Mouse (Mus musculus) liver, embryonic 13.5 days (tissue): ENCODE measurements around the gene Cux1. TPM values are rescaled to one million over a fixed set of nuclear protein-coding genes. Genes with fewer than 3 reads are reported as not detected.

Experiments
- ATAC-seq: fragments of 200-750 bp; cut with Nextera tagmentation; 2 replicates; pipeline ENCODE4 v1.8.0; 2017; ENCODE audit warnings: low read depth, mild to moderate bottlenecking, moderate number of reproducible peaks, moderate library complexity
- DNase-seq: peaks from one replicate; pipeline ENCODE4 v3.0.0; 2022
- H3K27ac ChIP-seq: fragments of 300-500 bp; sonication (generic); 2 replicates; pipeline ENCODE4 v1.5.1; 2015; ENCODE audit warnings: moderate library complexity, mild to moderate bottlenecking, inconsistent platforms
- H3K27me3 ChIP-seq: fragments of 300-500 bp; sonication (generic); 2 replicates; pipeline ENCODE4 v1.6.1; 2015; ENCODE audit warnings: mild to moderate bottlenecking, inconsistent platforms
- H3K36me3 ChIP-seq: fragments of 300-500 bp; sonication (generic); 2 replicates; pipeline ENCODE4 v1.6.1; 2015; ENCODE audit warnings: mild to moderate bottlenecking, inconsistent platforms
- H3K4me1 ChIP-seq: fragments of 300-500 bp; sonication (generic); replicated peaks from 2 replicates; pipeline ENCODE4 v1.6.1; 2015; ENCODE audit warnings: inconsistent platforms
- H3K4me2 ChIP-seq: fragments of 300-500 bp; sonication (generic); 2 replicates; pipeline ENCODE4 v1.6.1; 2015; ENCODE audit warnings: inconsistent platforms, mild to moderate bottlenecking, moderate library complexity
- H3K4me3 ChIP-seq: fragments of 300-500 bp; sonication (generic); replicated peaks from 2 replicates; pipeline ENCODE4 v1.5.1; 2015; ENCODE audit warnings: mild to moderate bottlenecking, inconsistent platforms
- H3K9ac ChIP-seq: fragments of 300-500 bp; sonication (generic); 2 replicates; pipeline ENCODE4 v1.6.1; 2015; ENCODE audit warnings: mild to moderate bottlenecking, inconsistent platforms
- H3K9me3 ChIP-seq: fragments of 300-500 bp; sonication (generic); replicated peaks from 2 replicates; pipeline ENCODE4 v1.6.1; 2016; ENCODE audit warnings: inconsistent platforms
- WGBS: fragments of 180-500 bp; shearing (Covaris S2); methylation state at CpG from one replicate; pipeline ENCODE4 v1.1.7; 2015; ENCODE audit not compliant: insufficient replicate concordance; 5-methylcytosine and 5-hydroxymethylcytosine counted together
- polyA plus RNA-seq: library from polyadenylated mRNA; unstranded; fragments of >200 nt; fragmentation: Nextera tagmentation; extraction: Ambion mirVana; gene quantifications from 2 replicates; pipeline ENCODE4 v1.2.1, GENCODE M21; 2015

Gene Cux1
- polyA plus RNA-seq, 1 experiment from 2014 or later = 16.6 TPM

DNA sequence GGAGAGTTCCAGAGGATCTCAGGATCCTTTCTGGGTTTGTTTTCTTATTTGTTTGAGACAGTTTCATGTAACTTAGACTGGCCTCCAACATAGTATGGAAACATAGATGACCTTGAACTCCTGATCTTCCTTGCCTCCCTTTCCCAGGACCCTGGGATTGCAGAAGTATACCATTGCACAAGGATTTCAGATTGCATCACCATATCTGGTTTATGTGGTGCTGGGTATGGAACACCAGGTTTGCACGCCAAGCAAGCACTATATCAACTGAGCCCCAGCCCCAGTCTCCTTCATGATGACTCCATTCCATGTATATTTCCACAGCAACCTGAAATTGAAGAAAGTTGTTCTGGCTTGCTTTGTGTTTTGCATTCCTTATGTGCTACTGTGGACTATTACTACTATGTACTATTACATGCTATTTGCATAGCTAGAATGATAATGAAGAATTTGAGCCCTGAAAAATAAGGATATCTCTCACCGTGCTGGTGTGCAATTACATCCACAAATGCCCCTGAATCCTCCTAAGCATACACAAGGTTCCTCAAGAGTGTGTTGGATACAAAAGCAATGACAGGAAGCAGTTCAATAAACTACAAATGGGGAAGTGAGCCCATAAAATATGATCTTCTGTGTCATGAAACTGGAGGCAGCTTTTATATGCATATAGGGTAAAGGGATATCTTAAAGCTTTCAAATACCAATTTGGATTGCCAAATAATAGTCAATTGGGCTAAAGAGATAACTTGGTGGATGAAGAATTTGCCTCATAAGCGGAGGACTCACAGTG lies 48.4 kb downstream of the Cux1 start:
- no peak overlapping the region for H3K4me3 ChIP-seq
- peaks cover 46% of the 10 kb centered on the region for H3K4me1 ChIP-seq
- ATAC-seq (no peak), DNase-seq (no peak)
- WGBS = 61% methylated on average over 3 of the region's 3 CpGs
- H3K27me3 ChIP-seq = no peaks in the 10 kb centered on the region
- no peaks in the 10 kb centered on the region for H3K36me3 ChIP-seq
- H3K9me3 ChIP-seq = no peaks in the 10 kb centered on the region
- no peak overlapping the region for H3K9ac ChIP-seq
- no peak overlapping the region for H3K27ac ChIP-seq
- no peak overlapping the region for H3K4me2 ChIP-seq

- ATAC-seq (no peak), DNase-seq (no peak)
- no peak overlapping the region for H3K27ac ChIP-seq
- peaks cover 39% of the 10 kb centered on the region for H3K4me1 ChIP-seq
- no peak overlapping the region for H3K9ac ChIP-seq
- no peak overlapping the region for H3K4me2 ChIP-seq
- no peaks in the 10 kb centered on the region for H3K36me3 ChIP-seq
- no peaks in the 10 kb centered on the region for H3K9me3 ChIP-seq
- 67% methylated on average over 2 of the region's 2 CpGs for WGBS
- no peak overlapping the region for H3K4me3 ChIP-seq
- no peaks in the 10 kb centered on the region for H3K27me3 ChIP-seq
Observed at GRCm38 (mm10) chr5:136517510-136517909, 49.8 kb downstream of the Cux1 start.

DNA sequence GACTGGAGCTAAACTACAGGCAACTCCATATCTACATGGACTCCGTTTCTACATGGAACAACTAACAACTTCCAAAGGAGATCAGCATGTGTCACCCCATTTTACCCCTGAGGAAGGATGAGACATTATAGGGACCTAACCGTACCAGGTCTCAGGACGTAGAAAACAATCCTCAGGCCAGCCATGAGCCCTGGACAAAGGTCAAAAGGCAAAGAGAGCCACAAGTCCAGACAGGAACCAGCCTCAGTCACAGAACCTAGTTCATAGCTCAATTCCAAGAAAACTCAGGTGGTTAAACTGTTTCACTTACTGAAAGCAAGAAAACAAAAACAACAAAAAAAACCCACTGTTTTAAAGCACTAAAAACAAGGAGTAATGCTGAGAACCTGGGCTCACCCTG lies 50.7 kb downstream of the Cux1 start:
- H3K9me3 ChIP-seq = no peaks in the 10 kb centered on the region
- H3K36me3 ChIP-seq = no peaks in the 10 kb centered on the region
- H3K4me1 ChIP-seq = peaks cover 39% of the 10 kb centered on the region
- H3K4me2 ChIP-seq = no peak overlapping the region
- H3K27ac ChIP-seq = no peak overlapping the region
- ATAC-seq = no peak
- WGBS = 78% methylated on average over 3 of the region's 3 CpGs
- no peak overlapping the region for H3K9ac ChIP-seq
- no peaks in the 10 kb centered on the region for H3K27me3 ChIP-seq
- DNase-seq = no peak
- no peak overlapping the region for H3K4me3 ChIP-seq

GRCm38 (mm10) chr5:136514049-136514677 lies 53.1 kb downstream of the Cux1 start:
- peaks cover 48% of the 10 kb centered on the region for H3K4me1 ChIP-seq
- no peak overlapping the region for H3K9ac ChIP-seq
- DNase-seq (no peak), ATAC-seq (no peak)
- H3K4me3 ChIP-seq = no peak overlapping the region
- no peaks in the 10 kb centered on the region for H3K27me3 ChIP-seq
- 34% methylated on average over 6 of the region's 6 CpGs for WGBS
- H3K9me3 ChIP-seq = no peaks in the 10 kb centered on the region
- H3K27ac ChIP-seq = no peak overlapping the region
- H3K36me3 ChIP-seq = no peaks in the 10 kb centered on the region
- no peak overlapping the region for H3K4me2 ChIP-seq

DNA sequence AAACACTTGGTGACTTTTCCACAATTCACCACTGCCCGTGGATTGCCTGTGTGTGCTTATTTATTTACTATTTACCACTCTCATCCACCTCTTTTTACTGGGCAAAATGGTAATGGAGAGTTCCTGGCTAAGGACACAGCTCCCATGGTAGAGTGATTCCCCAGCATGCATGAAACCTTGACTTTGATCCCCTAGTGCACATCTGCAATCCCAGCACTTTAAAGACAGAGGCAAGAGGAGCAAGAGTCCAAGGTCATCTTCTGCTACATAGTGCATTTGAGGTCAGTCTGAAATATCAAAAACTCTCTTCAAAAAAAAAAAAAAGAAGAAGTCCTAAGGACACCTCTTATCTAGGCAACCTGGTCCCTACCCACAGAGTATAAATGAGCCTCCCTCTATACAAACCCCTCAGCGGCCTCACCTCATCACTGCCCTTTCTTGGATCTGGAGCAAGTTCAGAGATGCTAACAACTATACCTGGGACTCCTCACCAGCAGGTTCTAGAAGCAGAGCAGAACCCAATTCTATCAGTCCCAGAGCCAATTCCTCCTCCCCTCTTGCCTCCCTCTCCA lies 55.1 kb downstream of the Cux1 start:
- no peaks in the 10 kb centered on the region for H3K27me3 ChIP-seq
- H3K4me1 ChIP-seq = peaks cover 36% of the 10 kb centered on the region
- 60% methylated on average over 2 of the region's 2 CpGs for WGBS
- H3K27ac ChIP-seq = no peak overlapping the region
- DNase-seq (no peak), ATAC-seq (no peak)
- H3K9me3 ChIP-seq = no peaks in the 10 kb centered on the region
- no peak overlapping the region for H3K4me2 ChIP-seq
- no peak overlapping the region for H3K9ac ChIP-seq
- H3K4me3 ChIP-seq = no peak overlapping the region
- H3K36me3 ChIP-seq = no peaks in the 10 kb centered on the region

DNA sequence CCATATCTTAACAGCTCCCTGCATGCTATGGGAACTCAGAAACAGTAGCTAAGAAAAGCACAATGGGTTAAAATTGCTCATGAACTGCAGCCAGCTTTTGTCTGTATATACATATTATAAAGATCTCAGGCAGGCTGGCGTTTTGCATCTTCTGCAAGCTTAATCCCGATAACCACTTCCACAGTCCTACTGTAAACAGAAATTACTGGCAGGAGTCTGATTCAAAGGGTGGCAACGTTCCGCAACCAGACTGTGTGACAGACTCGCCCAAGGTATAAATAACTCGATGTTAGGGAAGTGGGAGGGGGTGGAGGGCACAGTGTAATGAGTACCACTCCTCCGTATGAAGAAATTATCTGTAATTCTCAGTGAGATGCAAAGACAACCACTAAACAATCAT lies 55.9 kb downstream of the Cux1 start:
- DNase-seq (no peak), ATAC-seq (no peak)
- Histone ChIP-seq H3K36me3 (no peaks in the 10 kb centered on the region), H3K9ac (no peak overlapping the region), H3K4me2 (no peak overlapping the region), H3K27me3 (no peaks in the 10 kb centered on the region), H3K9me3 (no peaks in the 10 kb centered on the region), H3K4me3 (no peak overlapping the region), H3K27ac (no peak overlapping the region), H3K4me1 (peaks cover 39% of the 10 kb centered on the region)
- 38% methylated on average over 7 of the region's 7 CpGs for WGBS

- DNase-seq = no peak
- Histone ChIP-seq H3K9me3 (no peaks in the 10 kb centered on the region), H3K4me2 (no peak overlapping the region), H3K4me3 (no peak overlapping the region), H3K9ac (no peak overlapping the region), H3K36me3 (no peaks in the 10 kb centered on the region), H3K27ac (no peak overlapping the region), H3K27me3 (no peaks in the 10 kb centered on the region), H3K4me1 (peaks cover 39% of the 10 kb centered on the region)
- 65% methylated on average over 5 of the region's 5 CpGs for WGBS
- no peak for ATAC-seq
Observed at GRCm38 (mm10) chr5:136510609-136511008, 56.7 kb downstream of the Cux1 start.

DNA sequence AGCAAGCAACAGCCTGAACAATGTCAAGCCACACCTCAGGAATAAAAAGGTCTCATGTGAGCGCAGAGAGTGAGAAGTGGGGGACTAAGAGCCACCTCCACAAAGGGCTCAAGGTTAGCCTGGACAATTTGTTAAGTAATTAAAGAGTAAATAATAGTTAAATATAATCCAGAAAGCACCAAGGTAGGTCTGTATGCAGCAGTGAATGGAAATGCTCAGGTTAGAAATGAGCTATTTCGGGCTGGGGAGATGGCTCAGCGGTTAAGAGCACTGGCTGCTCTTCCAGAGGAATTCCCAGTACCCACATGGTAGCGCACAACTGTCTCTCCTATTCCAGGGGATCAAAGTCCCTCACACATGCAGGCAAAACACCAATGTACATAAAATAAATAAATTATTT lies 59.7 kb downstream of the Cux1 start:
- ATAC-seq (no peak), DNase-seq (no peak)

GRCm38 (mm10) chr5:136506262-136506661 lies 61.0 kb downstream of the Cux1 start:
- Histone ChIP-seq H3K9ac (no peak overlapping the region), H3K9me3 (no peaks in the 10 kb centered on the region), H3K36me3 (no peaks in the 10 kb centered on the region), H3K4me2 (no peak overlapping the region), H3K4me3 (no peak overlapping the region), H3K4me1 (peaks cover 49% of the 10 kb centered on the region), H3K27me3 (no peaks in the 10 kb centered on the region), H3K27ac (no peak overlapping the region)
- ATAC-seq = no peak
- no peak for DNase-seq
- 81% methylated on average over 1 of the region's 1 CpGs for WGBS

More for the DNA sequence above, 59.7 kb downstream of the Cux1 start:
- Histone ChIP-seq H3K4me1 (peaks cover 48% of the 10 kb centered on the region), H3K27ac (no peak overlapping the region), H3K27me3 (no peaks in the 10 kb centered on the region), H3K4me2 (no peak overlapping the region), H3K9me3 (no peaks in the 10 kb centered on the region), H3K4me3 (no peak overlapping the region), H3K36me3 (no peaks in the 10 kb centered on the region), H3K9ac (no peak overlapping the region)
- WGBS = 83% methylated on average over 4 of the region's 4 CpGs

DNA sequence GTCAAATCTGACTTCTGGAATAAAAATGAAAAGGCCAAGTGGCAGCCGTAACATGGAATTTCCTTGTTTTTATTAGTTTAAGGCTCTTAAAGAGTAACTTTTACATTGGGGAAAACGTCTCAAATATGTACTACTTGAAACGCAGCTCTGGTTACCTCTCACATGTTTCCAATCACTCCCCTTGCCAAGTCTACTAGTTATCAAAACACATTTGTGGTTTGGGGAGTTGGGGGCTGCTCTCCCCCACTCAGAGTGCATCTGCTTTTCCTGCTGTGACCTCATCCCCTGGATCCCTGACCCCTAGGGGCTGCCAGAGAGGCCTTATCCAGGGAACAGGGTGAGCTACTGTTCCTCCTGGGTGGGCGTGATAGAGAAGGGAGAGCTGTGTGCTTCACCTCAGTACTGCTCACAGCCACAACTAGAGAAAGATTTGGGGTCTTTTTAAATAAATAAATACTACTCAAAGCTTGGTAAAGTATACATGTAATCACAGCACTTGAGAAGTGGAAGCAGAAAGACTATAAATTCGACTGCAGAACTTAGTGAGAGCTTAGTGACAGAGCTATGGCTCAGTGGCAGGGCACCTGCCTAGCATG lies 64.7 kb downstream of the Cux1 start:
- no peaks in the 10 kb centered on the region for H3K9me3 ChIP-seq
- H3K4me2 ChIP-seq = no peak overlapping the region
- 46% methylated on average over 5 of the region's 5 CpGs for WGBS
- H3K4me1 ChIP-seq = peaks cover 60% of the 10 kb centered on the region
- no peaks in the 10 kb centered on the region for H3K36me3 ChIP-seq
- H3K4me3 ChIP-seq = no peak overlapping the region
- no peaks in the 10 kb centered on the region for H3K27me3 ChIP-seq
- ATAC-seq = no peak
- no peak overlapping the region for H3K27ac ChIP-seq
- no peak overlapping the region for H3K9ac ChIP-seq
- no peak for DNase-seq

DNA sequence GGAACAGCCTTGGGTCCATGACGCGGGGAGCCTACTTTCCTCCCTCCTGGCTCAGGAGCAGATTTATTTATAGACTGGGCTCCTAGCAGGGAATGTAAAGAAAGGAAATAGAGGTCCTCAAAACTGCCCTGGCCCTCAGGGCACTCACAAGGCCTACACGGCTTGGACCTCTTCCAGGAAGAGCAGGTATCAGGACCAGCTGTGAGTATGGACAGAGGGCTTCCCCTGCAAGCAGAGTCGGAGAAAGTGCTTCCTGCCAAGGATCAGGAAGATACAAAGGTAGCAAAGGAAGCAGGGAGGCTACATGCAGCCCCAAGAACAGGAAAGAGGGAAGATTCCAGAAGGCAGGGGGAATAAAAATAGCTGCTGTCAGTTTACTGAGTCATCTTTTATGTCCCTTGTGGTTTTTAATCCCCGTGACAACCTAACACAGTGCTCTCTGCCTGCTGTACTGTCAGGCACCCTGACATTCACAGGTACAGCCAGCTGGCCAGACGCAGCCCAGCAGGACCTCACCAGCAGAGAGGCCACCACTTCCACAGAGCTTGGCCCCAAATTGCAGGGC lies 66.9 kb downstream of the Cux1 start:
- no peak overlapping the region for H3K9ac ChIP-seq
- no peaks in the 10 kb centered on the region for H3K36me3 ChIP-seq
- no peaks in the 10 kb centered on the region for H3K27me3 ChIP-seq
- 27% methylated on average over 6 of the region's 6 CpGs for WGBS
- H3K27ac ChIP-seq = no peak overlapping the region
- no peak overlapping the region for H3K4me3 ChIP-seq
- H3K4me2 ChIP-seq = no peak overlapping the region
- peak; percentile 20; the same call in 1 of the 2 replicates for ATAC-seq
- DNase-seq = no peak
- peaks cover 62% of the 10 kb centered on the region for H3K4me1 ChIP-seq
- H3K9me3 ChIP-seq = no peaks in the 10 kb centered on the region
